Mouse (Mus musculus) C2C12 (cell line): ENCODE results near the gene Cntn4.

ENCODE experiments used
- CTCF ChIP-seq: IDR thresholded peaks from one replicate; pipeline ENCODE4 v1.5.1; 2011; ENCODE audit not compliant: control insufficient read depth, insufficient read depth, insufficient read length
- MAX ChIP-seq: IDR thresholded peaks from one replicate; pipeline ENCODE4 v1.6.1; 2011; ENCODE audit warnings: mild to moderate bottlenecking, control low read depth
- MYOD1 ChIP-seq: IDR thresholded peaks from one replicate; pipeline ENCODE4 v1.6.1; 2011; ENCODE audit warnings: low read depth; ENCODE audit not compliant: control insufficient read depth, insufficient read length
- USF1 ChIP-seq: IDR thresholded peaks from one replicate; pipeline ENCODE4 v1.6.1; 2011; ENCODE audit warnings: low read depth, mild to moderate bottlenecking, control low read depth, moderate library complexity

GRCm38 (mm10) chr6:105681496-105681895, 4.0 kb downstream of the Cntn4 start:
- TF ChIP-seq USF1 (no peak), CTCF (no peak), MAX (no peak), MYOD1 (no peak)
